Mouse (Mus musculus): ENCODE measurements around the gene Acy3. TPM values are rescaled to one million over a fixed set of nuclear protein-coding genes. Genes with fewer than 3 reads are reported as not detected.

Acy3 gene
- polyA plus RNA-seq (2016; fragmentation: Nextera tagmentation; extraction: Ambion mirVana): 9.3 and 9.5 TPM in 2 replicates

DNA sequence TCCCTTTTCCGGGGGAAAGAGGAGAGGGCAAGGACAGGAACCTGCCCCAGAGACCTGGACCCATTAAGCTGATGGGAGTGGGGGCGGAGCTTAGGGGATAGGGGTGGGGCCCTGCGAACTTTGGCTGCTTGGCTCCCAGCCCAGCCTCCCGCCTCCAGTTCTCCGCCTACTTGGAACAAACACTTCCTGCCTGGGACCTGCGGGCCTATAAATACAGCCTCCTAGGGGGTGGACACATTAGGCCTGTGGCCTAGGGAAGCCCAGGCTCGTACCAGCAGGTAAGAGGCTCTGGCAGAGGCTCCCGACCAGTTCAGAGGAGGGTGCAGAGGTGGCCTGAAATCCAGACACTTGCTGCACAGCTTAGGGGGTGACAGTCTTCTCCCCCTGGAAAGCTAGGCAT lies at the start of gene Acy3:
TSS of gene Acy3 (plus strand) at position 237 of the 400 bp plus-strand sequence.
- peaks cover 3% of the 10 kb centered on the region; the same call in 1 of the 2 replicates for H3K36me3 ChIP-seq
- H3K9me3 ChIP-seq (replicated peaks): no peaks in the 10 kb centered on the region
- H3K27me3 ChIP-seq (replicated peaks): peaks cover 7% of the 10 kb centered on the region; the same call in 1 of the 2 replicates
- H3K4me1 ChIP-seq (replicated peaks): peaks cover 30% of the 10 kb centered on the region
- peak within 1 kb of the TSS; percentile 28; the same call in 1 of the 2 replicates for H3K9ac ChIP-seq
- peak within 1 kb of the TSS; percentile 65 for H3K27ac ChIP-seq (ENCODE audit: poor library complexity, severe bottlenecking)
- peak within 1 kb of the TSS; percentile 32 for H3K4me2 ChIP-seq
- no peak within 1 kb of the TSS for H3K4me3 ChIP-seq
- WGBS: 15% methylated on average over 8 of the region's 8 CpGs
- peak; percentile 62 for ATAC-seq (ENCODE audit: insufficient number of reproducible peaks, low FRiP score)

DNA sequence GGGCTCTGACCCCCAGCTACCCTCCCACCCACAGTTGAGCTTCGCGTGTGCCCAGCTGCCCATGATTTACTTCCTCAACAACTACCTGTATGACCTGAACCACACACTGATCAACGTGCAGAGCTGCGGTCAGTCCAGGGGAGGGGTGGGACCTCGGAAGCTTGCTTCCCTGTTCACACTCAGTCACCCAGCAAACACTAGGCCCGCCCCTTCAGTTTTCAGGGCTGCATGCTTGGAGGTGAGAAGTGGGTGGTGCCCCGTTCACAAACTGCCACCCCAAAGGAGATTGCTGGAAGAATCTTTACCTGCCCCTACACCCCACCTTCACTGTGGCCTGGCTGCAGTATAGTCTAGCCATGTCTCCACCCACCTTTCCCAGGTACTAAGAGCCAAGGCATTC lies 44.1 kb upstream of the Acy3 start:
- Histone ChIP-seq H3K9me3 (replicated peaks) (no peaks in the 10 kb centered on the region), H3K36me3 (no peaks in the 10 kb centered on the region), H3K27me3 (replicated peaks) (peaks cover 26% of the 10 kb centered on the region), H3K4me3 (no peak overlapping the region), H3K4me1 (replicated peaks) (peaks cover 13% of the 10 kb centered on the region), H3K9ac (no peak overlapping the region), H3K27ac (ENCODE audit: poor library complexity, severe bottlenecking) (no peak overlapping the region), H3K4me2 (no peak overlapping the region)
- ATAC-seq (ENCODE audit: insufficient number of reproducible peaks, low FRiP score): no peak
- WGBS: 72% methylated on average over 7 of the region's 7 CpGs

DNA sequence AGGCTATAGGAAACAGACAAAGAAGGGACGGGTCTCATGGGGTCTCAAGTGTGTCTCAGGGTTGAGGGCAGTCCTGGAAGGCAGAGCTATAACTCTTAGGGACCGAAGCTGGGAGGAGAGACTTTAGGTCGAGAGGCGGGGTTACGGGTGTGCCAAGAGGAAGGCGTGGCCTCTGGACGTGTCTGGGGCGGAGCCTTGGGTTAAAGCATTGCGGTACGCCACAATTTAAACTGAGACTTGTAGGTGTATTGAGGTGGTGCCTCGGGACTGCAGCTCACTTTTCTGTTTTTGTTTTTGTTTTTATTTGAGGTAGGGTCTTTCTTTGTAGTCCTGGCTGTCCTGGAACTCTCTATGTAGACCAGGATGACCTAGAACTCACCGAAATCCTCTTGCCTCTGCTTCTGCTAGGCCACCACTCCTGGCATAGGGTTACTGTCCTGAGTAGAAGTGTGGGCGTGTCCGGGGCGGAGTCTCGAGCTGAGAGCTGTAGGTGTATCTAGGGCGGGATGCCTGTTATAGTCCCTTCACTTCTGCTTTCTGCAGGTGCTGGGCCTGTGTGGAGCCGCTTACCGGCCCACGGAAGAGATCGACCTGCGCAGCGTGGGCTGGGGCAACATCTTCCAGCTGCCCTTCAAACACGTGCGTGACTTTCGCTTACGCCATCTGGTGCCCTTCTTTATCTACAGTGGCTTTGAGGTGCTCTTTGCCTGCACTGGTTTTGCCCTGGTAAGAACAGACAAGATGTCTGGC lies 43.2 kb upstream of the Acy3 start:
- peaks cover 30% of the 10 kb centered on the region for H3K27me3 ChIP-seq (replicated peaks)

DNA sequence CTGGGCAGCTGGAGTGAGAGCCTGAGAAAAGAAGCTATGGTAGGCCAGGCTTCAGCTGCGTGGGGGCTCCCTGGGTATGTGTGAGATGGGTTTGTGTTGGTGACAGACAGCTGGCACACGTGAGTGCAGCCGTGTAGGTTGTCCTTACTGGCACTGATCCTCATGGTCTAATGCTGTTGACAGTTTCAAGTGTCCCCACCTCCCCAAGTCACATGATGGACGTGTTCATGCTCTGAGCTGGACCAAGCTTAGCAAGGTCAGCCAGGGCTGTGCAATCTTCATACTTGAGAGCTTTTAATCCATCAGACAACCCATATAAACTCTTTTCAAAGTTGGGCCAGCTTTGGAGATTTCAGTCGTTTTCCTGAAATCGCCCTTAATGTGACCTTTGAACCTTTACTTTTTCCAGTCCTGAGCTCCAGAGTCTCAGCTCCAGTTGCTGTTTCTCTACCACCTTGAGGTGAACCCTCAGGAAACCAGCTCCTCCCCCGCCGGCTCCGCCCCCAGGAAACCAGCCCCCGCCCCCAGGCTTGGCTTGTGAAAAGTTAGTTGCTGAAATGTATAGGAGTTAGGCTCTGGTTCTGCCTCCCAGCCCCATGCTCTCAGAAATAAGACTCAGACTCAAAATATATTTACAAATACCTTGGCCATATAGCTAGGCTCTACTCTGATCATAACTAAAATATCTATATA lies 40.4 kb upstream of the Acy3 start:
- peak; percentile 50; the same call in 1 of the 2 replicates for ATAC-seq (ENCODE audit: insufficient number of reproducible peaks, low FRiP score)
- H3K9ac ChIP-seq: no peak overlapping the region
- H3K9me3 ChIP-seq (replicated peaks): no peaks in the 10 kb centered on the region
- peaks cover 13% of the 10 kb centered on the region for H3K4me1 ChIP-seq (replicated peaks)
- H3K27me3 ChIP-seq (replicated peaks): peaks cover 37% of the 10 kb centered on the region
- no peaks in the 10 kb centered on the region for H3K36me3 ChIP-seq
- no peak overlapping the region for H3K4me2 ChIP-seq
- no peak overlapping the region for H3K4me3 ChIP-seq
- no peak overlapping the region for H3K27ac ChIP-seq (ENCODE audit: poor library complexity, severe bottlenecking)
- WGBS: 23% methylated on average over 10 of the region's 10 CpGs

More for the DNA sequence above, 43.2 kb upstream of the Acy3 start:
- no peaks in the 10 kb centered on the region for H3K36me3 ChIP-seq
- 13% methylated on average over 27 of the region's 27 CpGs for WGBS
- H3K9ac ChIP-seq: no peak overlapping the region; the same call in 1 of the 2 replicates
- H3K4me2 ChIP-seq: peak overlapping the region; percentile 61
- peaks cover 13% of the 10 kb centered on the region for H3K4me1 ChIP-seq (replicated peaks)
- ATAC-seq (ENCODE audit: insufficient number of reproducible peaks, low FRiP score): peak; percentile 46
- H3K4me3 ChIP-seq: peak overlapping the region; percentile 16
- H3K27ac ChIP-seq (ENCODE audit: poor library complexity, severe bottlenecking): no peak overlapping the region
- no peaks in the 10 kb centered on the region for H3K9me3 ChIP-seq (replicated peaks)

DNA sequence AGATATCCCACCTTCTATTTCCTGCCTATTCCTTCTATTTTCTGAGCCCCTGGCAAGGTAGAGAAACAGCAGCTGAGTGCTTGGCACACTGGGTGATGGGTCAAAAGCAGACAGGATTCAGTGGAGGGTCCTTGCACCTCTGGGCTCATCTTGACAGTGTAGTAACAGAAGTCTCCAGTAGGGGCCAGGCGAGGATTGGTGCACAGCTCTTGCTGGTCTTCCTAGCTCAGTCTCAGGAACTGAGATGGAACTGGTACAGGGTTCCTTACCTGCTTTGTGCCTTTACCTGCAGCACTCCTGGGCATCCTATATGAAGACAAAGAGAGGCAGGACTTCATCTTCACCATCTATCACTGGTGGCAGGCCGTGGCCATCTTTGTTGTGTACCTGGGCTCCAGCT lies 39.7 kb upstream of the Acy3 start:
- Histone ChIP-seq H3K36me3 (no peaks in the 10 kb centered on the region), H3K27me3 (replicated peaks) (peaks cover 32% of the 10 kb centered on the region), H3K9me3 (replicated peaks) (no peaks in the 10 kb centered on the region), H3K4me2 (no peak overlapping the region), H3K4me3 (no peak overlapping the region), H3K27ac (ENCODE audit: poor library complexity, severe bottlenecking) (no peak overlapping the region), H3K9ac (no peak overlapping the region), H3K4me1 (replicated peaks) (peaks cover 13% of the 10 kb centered on the region)
- WGBS: 15% methylated on average over 2 of the region's 2 CpGs
- no peak for ATAC-seq (ENCODE audit: insufficient number of reproducible peaks, low FRiP score)

DNA sequence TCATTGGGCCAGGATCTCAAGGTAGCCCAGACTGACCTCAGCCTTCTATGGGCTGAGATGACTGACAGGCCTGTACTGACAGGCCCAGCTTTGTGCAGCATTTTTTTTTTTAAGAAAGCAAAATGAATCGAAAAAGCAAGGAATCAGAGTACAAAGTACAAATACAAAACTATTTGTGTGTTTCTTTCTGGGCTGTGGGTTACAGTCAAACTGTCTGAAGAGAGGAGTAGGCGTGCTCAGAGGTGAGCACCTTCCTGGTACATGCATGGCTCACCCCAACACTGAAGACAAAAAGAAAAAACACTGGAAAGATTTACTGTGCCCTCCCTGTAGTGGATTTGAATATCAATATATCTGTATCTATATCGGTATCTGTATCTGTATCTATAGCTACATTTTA lies 38.6 kb upstream of the Acy3 start:
- H3K9ac ChIP-seq: no peak overlapping the region
- H3K27ac ChIP-seq (ENCODE audit: poor library complexity, severe bottlenecking): no peak overlapping the region
- 69% methylated on average over 3 of the region's 3 CpGs for WGBS
- no peak overlapping the region for H3K4me3 ChIP-seq
- H3K27me3 ChIP-seq (replicated peaks): peaks cover 21% of the 10 kb centered on the region
- no peak overlapping the region for H3K4me2 ChIP-seq
- no peaks in the 10 kb centered on the region for H3K36me3 ChIP-seq
- no peak for ATAC-seq (ENCODE audit: insufficient number of reproducible peaks, low FRiP score)
- H3K4me1 ChIP-seq (replicated peaks): peaks cover 13% of the 10 kb centered on the region
- H3K9me3 ChIP-seq (replicated peaks): no peaks in the 10 kb centered on the region

DNA sequence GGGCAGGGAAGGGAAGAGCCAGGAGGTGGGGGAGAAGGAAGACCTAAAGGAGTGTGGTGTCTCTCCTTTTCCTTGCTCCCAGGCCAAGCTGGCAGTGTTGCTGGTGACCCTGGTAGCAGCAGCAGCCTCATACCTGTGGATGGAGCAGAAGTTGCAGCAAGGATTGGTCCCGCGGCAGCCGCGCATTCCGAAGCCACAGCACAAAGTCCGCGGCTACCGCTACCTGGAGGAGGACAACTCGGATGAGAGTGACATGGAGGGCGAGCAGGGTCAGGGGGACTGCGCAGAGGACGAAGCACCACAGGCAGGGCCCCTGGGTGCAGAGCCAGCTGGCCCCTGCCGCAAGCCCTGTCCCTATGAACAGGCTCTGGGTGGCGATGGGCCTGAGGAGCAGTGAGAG lies 37.8 kb upstream of the Acy3 start:
- no peak for ATAC-seq (ENCODE audit: insufficient number of reproducible peaks, low FRiP score)
- WGBS: 57% methylated on average over 14 of the region's 14 CpGs

DNA sequence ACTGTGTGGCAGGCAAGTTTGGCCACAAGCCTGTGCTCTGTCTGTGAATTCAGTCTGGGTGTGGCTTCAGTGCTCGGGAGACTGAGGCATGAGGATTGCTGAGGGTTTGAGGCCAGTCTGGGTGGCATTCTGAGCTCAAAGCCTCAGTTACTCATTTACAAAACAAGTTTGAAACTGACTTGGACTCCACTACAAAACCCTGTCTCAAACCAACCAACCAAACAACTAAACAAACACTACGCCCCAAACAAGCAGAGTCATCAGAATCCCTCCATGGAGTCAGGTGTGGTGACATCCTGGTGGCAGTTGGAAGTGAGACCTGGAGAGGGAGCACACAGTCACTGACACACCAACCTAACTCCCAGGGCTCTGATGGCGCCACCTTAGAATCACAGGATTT lies 36.0 kb upstream of the Acy3 start:
- H3K9ac ChIP-seq: no peak overlapping the region
- peaks cover 11% of the 10 kb centered on the region; the same call in 1 of the 2 replicates for H3K27me3 ChIP-seq (replicated peaks)
- H3K4me2 ChIP-seq: no peak overlapping the region
- WGBS: 72% methylated on average over 3 of the region's 3 CpGs
- H3K4me3 ChIP-seq: no peak overlapping the region
- no peaks in the 10 kb centered on the region for H3K36me3 ChIP-seq
- H3K4me1 ChIP-seq (replicated peaks): peaks cover 10% of the 10 kb centered on the region
- H3K27ac ChIP-seq (ENCODE audit: poor library complexity, severe bottlenecking): no peak overlapping the region
- no peaks in the 10 kb centered on the region for H3K9me3 ChIP-seq (replicated peaks)
- no peak for ATAC-seq (ENCODE audit: insufficient number of reproducible peaks, low FRiP score)

More for the DNA sequence above, 37.8 kb upstream of the Acy3 start:
- no peak overlapping the region for H3K9ac ChIP-seq
- H3K36me3 ChIP-seq: no peaks in the 10 kb centered on the region
- peaks cover 10% of the 10 kb centered on the region for H3K4me1 ChIP-seq (replicated peaks)
- H3K27me3 ChIP-seq (replicated peaks): peaks cover 20% of the 10 kb centered on the region
- no peaks in the 10 kb centered on the region for H3K9me3 ChIP-seq (replicated peaks)
- H3K27ac ChIP-seq (ENCODE audit: poor library complexity, severe bottlenecking): no peak overlapping the region
- H3K4me3 ChIP-seq: no peak overlapping the region
- no peak overlapping the region for H3K4me2 ChIP-seq

DNA sequence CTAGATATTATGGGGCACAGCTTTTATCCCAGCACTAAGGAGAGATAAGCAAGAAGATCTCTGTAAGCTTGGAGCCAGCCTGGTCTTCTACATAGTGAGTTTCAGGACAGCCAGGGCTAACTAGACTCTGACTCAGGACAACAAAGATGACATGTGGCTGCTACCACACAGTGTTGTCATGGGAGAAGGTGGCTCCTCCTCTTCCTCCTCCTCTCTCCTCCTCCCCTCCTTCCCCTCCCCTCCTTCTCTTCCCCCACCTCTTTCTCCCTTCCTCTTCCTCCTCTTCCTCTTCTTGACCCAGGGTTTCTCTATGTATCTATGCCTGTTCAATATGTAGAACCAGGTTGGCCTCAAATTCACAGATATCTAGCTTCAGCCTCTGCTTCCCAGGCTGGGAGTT lies 34.9 kb upstream of the Acy3 start:
- H3K27me3 ChIP-seq (replicated peaks): peaks cover 17% of the 10 kb centered on the region; the same call in 1 of the 2 replicates
- no peak overlapping the region for H3K27ac ChIP-seq (ENCODE audit: poor library complexity, severe bottlenecking)
- H3K9ac ChIP-seq: no peak overlapping the region
- peaks cover 9% of the 10 kb centered on the region for H3K4me1 ChIP-seq (replicated peaks)
- H3K9me3 ChIP-seq (replicated peaks): no peaks in the 10 kb centered on the region
- H3K4me2 ChIP-seq: no peak overlapping the region
- no peaks in the 10 kb centered on the region for H3K36me3 ChIP-seq
- ATAC-seq (ENCODE audit: insufficient number of reproducible peaks, low FRiP score): no peak
- no peak overlapping the region for H3K4me3 ChIP-seq

DNA sequence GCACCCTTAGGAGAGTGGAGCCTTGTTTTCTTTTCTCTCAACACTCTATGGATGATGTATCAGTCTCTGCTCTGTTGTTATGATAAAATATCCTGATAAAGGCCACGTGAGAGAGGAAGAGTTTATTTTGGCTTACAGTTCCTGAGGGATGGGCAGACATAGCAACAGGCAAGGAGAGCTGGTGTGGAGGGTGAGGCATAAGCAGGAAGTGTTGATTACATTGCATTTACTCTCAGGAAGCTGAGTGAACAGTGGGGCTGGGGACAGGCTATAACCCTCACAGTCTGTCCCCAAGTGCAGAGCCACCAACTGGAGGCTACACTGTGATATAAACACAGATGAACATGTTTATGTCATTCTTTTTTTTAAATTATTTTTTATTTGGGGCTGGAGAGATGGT lies 34.3 kb upstream of the Acy3 start:
- H3K27me3 ChIP-seq (replicated peaks): peaks cover 20% of the 10 kb centered on the region; the same call in 1 of the 2 replicates
- no peaks in the 10 kb centered on the region for H3K36me3 ChIP-seq
- WGBS: 36% methylated on average over 1 of the region's 1 CpGs
- H3K27ac ChIP-seq (ENCODE audit: poor library complexity, severe bottlenecking): no peak overlapping the region
- H3K9me3 ChIP-seq (replicated peaks): no peaks in the 10 kb centered on the region
- no peak overlapping the region for H3K9ac ChIP-seq
- H3K4me3 ChIP-seq: no peak overlapping the region
- H3K4me2 ChIP-seq: no peak overlapping the region
- no peak for ATAC-seq (ENCODE audit: insufficient number of reproducible peaks, low FRiP score)
- peaks cover 8% of the 10 kb centered on the region for H3K4me1 ChIP-seq (replicated peaks)

DNA sequence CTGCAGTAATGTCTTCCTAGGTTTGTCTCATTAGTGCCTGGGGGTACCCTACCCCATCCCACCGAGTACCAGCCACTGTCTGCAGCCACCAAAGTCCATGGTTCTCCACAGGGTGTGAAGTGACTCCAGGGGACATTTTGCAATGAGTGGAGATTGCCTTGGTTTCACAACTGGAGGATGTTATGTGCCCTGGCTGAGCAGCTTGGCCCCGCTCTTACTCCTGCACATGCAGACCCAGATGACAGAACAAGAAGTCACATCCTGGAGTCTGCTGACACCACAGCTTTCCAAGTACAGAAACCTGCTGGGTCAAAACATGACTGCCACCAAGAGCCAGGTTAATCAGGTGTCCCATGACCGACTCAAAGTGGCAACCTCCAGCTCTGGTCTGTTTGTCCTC lies 31.3 kb upstream of the Acy3 start:
- no peak overlapping the region for H3K27ac ChIP-seq (ENCODE audit: poor library complexity, severe bottlenecking)
- no peak overlapping the region for H3K9ac ChIP-seq
- H3K4me1 ChIP-seq (replicated peaks): peaks cover 8% of the 10 kb centered on the region
- H3K4me3 ChIP-seq: no peak overlapping the region
- 73% methylated on average over 3 of the region's 3 CpGs for WGBS
- no peak for ATAC-seq (ENCODE audit: insufficient number of reproducible peaks, low FRiP score)
- no peaks in the 10 kb centered on the region for H3K9me3 ChIP-seq (replicated peaks)
- 0 out of 2 replicates have a peak, but pooled peaks cover 9% of the 10 kb centered on the region for H3K27me3 ChIP-seq (replicated peaks)
- no peak overlapping the region for H3K4me2 ChIP-seq
- H3K36me3 ChIP-seq: no peaks in the 10 kb centered on the region

Measured in heart, embryonic 12.5 days (tissue).